Mouse (Mus musculus) layer of hippocampus, adult 9-10 months (tissue): ENCODE results near the gene Cyp4a32.
"Not testable (repeated sequence)": the region's sequence is repeated elsewhere in the genome, so short reads cannot be mapped to it uniquely, and the experiment has no call there.

Source experiments
- DNase-seq: peaks from one replicate; pipeline ENCODE4 v3.0.0; 2022; ENCODE audit warnings: low spot score

Gene Cyp4a32

DNA sequence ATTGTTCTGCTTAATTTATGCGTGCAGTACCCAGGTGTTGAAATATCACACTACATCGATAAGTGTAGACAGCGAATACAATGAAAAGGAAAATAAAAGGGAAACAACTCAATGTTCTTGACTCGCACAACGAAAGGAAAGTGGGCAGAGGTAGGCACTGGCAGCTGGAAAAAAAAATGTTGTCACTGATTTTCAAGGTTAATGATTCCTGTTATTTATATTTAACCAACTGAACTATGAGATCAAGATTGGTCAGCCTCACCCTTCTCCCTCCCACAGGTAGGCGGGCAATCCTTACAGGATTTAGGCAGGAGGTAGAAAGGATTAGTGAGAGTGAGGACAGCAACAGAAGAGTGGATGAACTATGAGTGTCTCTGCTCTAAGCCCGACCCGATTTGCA is at the start of gene Cyp4a32:
TSS of gene Cyp4a32 (plus strand) at position 359 of the 400 bp plus-strand sequence.
- DNase-seq = not testable (repeated sequence)

DNA sequence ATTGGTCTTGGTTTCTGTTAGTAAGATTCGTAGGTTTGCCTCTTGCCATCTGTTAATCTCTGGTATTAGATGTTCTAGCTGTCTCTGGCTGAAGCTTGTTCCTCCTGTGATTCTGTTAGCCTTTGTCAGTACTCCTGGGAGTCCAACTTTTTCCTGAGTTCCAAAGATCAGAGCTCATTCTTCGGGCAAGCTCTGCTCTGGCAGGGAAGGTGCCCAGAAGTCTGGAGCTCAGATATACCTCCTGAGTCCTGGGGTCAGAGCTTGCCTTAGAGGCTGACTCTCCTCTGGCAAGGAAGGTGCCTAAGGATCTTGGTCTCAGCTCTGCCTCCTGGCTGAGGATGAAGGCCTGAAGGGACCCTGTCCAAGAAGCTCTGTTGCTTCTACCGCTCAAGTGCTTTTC is 48.0 kb upstream of the Cyp4a32 start:
- no peak for DNase-seq

DNA sequence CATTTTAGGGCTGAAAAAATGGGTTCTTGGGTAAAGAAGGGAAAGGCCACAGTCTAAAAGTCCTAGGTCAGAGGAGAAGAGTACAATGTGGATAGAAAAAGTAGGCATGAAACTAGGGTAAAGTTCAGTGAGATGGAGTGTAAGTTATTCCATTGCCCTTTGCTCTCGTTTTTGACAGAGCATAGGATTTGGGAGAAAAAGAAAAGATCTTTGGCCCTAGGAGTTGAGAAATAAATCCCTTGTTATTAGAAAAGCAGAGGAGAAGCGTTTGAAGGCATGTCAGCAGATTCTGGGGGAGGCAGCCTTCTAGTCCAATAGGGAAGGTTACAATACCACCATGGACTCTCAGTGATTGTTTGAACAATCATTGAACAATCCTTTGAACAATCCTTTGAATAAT is 45.3 kb upstream of the Cyp4a32 start:
- no peak for DNase-seq

- DNase-seq = no peak
Measured at GRCm38 (mm10) chr4:115557861-115558561, 42.8 kb upstream of the Cyp4a32 start.

DNA sequence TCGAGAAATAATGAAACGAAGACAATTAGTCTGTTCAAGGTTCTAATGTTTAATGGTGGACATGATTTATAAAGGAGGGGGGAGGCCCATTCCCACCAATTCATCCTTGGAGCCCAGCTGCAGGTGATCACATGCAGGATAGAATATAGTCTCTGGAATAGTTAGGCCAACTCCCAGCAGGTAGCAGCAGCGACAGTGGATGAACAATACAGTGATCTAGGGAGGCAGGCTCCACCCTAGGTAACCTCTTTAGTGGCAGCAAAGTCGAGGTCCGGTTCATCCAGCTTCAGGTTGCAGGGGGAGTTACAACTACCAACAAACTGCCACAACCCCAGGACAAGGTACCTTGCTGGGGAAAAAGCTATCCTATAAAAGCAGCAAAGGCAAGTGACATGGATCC is 39.5 kb upstream of the Cyp4a32 start:
- DNase-seq = not testable (repeated sequence)

DNA sequence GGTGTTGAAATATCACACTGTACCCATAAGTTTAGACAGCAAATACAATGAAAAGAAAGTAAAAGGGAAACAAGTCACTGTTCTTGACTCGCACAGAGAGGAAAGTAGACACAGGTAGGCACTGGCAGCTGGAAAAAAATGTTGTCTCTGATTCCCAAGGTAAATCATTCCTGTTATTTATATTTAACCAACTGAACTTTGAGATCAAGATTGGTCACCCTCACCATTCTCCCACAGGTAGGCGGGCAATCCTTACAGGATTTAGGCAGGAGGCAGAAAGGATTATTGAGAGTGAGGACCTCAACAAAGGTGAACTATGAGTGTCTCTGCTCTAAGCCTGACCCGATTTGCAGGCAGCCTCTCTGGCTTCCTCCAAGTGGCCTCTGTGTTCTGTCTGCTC is 37.4 kb upstream of the Cyp4a32 start, which contains the start of gene Cyp4a31:
TSS of gene Cyp4a31 (plus strand) at position 249 of the 400 bp plus-strand sequence.
- no peak for DNase-seq

DNA sequence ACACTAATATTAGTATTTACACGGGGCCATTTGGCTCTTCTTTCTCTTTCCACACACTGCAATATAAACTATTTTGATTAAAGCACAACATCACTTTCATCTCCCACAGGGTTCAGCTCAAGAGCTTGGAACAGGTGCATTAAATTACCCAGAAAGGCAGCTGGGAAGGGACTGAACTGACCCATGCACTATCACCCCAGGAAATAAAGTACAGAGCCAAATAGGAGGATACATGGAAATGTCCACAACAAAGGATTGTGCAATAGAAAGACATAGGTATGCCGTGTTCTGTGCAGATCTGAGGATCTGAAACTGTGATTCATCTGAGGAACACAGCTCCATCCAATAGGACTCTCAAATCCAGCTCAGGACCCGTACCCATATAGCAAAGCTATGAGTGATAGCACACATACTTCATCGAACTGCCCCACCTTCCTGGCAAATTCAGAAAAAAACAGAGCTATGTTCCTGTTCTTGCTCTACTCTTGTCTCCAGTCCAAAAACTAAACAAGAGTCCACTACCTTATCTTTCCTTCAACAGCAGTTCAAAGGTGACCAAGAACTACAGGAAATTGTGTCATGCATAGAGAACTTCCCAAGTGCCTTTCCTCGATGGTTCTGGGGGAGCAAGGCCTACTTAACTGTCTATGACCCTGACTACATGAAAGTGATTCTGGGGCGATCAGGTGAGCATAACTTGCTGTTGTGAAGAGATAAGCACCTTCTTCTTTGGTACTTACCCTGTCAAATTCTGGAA is 36.1 kb upstream of the Cyp4a32 start:
- DNase-seq = not testable (repeated sequence)

GRCm38 (mm10) chr4:115575255-115575654 is 25.5 kb upstream of the Cyp4a32 start:
- no peak for DNase-seq

GRCm38 (mm10) chr4:115575776-115576175 is 25.0 kb upstream of the Cyp4a32 start:
- DNase-seq = no peak

- no peak for DNase-seq
Measured at GRCm38 (mm10) chr4:115583036-115583435, 17.7 kb upstream of the Cyp4a32 start.

GRCm38 (mm10) chr4:115596357-115596756 is 4.4 kb upstream of the Cyp4a32 start:
- no peak for DNase-seq

- DNase-seq = no peak
Measured at GRCm38 (mm10) chr4:115596824-115597336, 3.9 kb upstream of the Cyp4a32 start.

- no peak for DNase-seq
Measured at GRCm38 (mm10) chr4:115614005-115614404, 13.2 kb downstream of the Cyp4a32 start.

DNA sequence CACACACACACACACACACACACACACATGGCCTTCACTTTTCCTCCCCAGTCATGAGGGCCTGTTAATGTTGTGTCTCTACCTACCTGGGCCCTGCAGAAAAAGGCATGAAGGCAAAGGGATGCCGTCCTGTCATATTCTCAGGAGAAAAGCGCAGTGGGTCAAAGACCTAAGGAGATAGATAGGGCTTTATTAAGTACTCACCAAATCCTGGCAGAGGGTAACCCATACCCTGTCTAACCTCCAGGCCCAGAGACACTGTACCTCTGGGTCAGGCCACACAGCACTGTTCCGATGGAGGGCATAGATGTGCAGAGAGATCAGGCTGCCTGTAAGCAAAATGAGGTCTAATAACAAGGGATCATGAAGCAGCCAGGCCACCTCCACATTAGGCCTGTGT is 24.8 kb downstream of the Cyp4a32 start:
- not testable (repeated sequence) for DNase-seq

GRCm38 (mm10) chr4:115642967-115643754 is 42.4 kb downstream of the Cyp4a32 start:
- no peak for DNase-seq

DNA sequence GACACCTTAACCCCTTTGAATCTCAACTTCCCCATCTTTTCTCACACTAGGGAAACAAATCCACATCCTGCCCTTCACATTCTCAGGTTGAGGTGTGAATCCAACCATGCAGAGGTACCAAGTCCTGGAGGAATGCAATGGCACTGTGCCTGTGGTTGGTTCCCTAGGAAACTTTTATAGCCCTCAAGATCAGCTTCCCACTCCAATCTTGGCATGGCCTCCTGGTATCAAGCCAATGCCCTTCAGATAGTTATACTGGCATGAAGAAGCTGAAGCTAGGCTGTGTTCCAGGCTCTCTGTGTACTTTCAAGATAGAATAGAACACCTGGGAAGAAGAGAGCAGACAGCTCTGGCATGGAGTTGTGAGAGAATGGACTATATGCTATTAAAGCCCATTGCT is 44.6 kb downstream of the Cyp4a32 start:
- DNase-seq = no peak

GRCm38 (mm10) chr4:115647580-115647979 is 46.8 kb downstream of the Cyp4a32 start, which contains the start of gene Cyp4b1:
Gene Cyp4b1 (minus strand): TSS chr4:115647723.
- no peak for DNase-seq

DNA sequence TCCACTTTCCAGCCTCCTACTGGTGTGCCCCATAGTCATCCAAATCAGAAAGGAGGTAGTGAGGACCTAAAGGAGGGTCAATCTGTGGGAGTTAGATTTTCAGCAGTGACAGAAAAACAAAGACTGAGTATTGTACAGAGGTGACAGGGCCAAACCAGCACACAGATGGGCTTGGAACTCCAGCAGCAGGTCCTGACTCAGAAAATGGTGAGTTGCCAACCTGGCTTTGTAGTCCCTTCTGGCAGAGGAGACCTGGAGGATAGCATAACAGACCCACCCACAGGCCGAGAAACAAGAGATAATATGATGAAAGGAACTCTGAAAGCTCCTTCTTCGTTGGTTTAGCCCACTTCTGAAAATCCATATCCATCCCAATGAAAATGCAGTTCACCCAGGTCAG is 48.0 kb downstream of the Cyp4a32 start:
- DNase-seq = no peak

DNA sequence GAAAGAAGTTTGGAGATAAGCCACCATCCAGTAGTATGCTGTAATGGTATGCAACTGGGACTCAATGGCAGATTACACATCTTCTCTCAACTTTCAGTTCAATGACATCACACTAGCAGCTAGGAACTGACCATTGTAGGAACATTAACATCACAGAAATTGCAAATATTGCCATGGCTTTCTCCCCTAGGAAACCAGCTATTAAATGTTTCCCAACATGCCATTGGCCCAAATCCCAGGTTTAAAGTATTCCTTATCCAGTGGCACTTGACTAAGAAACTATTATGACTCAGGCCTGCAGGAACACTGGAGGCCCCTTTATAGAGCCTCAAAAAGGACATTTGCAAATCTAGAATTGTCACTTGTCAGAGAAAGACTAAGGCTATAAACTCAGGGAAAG is 48.6 kb downstream of the Cyp4a32 start:
- no peak for DNase-seq

DNA sequence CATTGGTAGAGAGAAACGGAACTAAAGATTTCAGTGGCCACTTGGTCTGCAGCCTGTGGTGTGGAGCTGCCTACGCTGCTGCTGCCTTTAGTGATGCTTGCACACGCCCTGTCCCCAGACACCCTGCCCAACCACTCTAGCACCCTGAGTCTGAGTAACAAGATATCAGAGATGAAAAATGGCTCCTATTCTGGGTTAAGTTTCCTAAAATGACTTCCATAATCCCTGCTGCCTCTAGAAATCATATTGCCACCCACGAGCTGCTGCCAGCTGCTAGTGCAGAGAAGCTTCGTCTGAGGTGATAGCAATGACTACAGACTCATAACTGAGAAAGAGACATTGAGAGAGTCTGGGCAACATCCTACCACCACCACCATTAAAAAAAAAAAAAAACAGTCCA is 50.1 kb downstream of the Cyp4a32 start:
- DNase-seq = no peak

- DNase-seq = not testable (repeated sequence)
Measured at GRCm38 (mm10) chr4:115655841-115656534, 55.2 kb downstream of the Cyp4a32 start.

- not testable (repeated sequence) for DNase-seq
Measured at GRCm38 (mm10) chr4:115656535-115656922, 55.8 kb downstream of the Cyp4a32 start.
